Mouse (Mus musculus) MEL (cell line): ENCODE measurements around the gene Enpp7.

Experiments
- BHLHE40 ChIP-seq: IDR thresholded peaks from 2 replicates; pipeline ENCODE4 v1.6.1; 2012; ENCODE audit warnings: low read depth, mild to moderate bottlenecking, inconsistent platforms, low read length, improper control_type of control experiment, borderline replicate concordance
- CHD1 ChIP-seq: IDR thresholded peaks from 2 replicates; pipeline ENCODE4 v1.6.1; 2012; ENCODE audit warnings: low read depth, mild to moderate bottlenecking, inconsistent platforms, low read length, improper control_type of control experiment
- CHD2 ChIP-seq: IDR thresholded peaks from 2 replicates; pipeline ENCODE4 v1.6.1; 2011; ENCODE audit warnings: low read length, improper control_type of control experiment
- E2F4 ChIP-seq: IDR thresholded peaks from 2 replicates; pipeline ENCODE4 v1.6.1; 2011; ENCODE audit warnings: low read depth, low read length, improper control_type of control experiment, borderline replicate concordance
- ELF1 ChIP-seq: IDR thresholded peaks from 2 replicates; pipeline ENCODE4 v1.6.1; 2014; ENCODE audit warnings: low read depth, mild to moderate bottlenecking, inconsistent platforms, low read length, improper control_type of control experiment, moderate library complexity
- EP300 ChIP-seq, 2 experiments: IDR thresholded peaks; 2 replicates each; pipeline ENCODE4 v1.6.1; 2011; ENCODE audit warnings: improper control_type of control experiment in 2 of 2, low read length in 2 of 2, low read depth in 1 of 2, mild to moderate bottlenecking in 1 of 2
- JUND ChIP-seq: IDR thresholded peaks from 2 replicates; pipeline ENCODE4 v1.6.1; 2011; ENCODE audit warnings: low read depth, mild to moderate bottlenecking, improper control_type of control experiment, low read length
- NELFE ChIP-seq: IDR thresholded peaks from 2 replicates; pipeline ENCODE4 v1.6.1; 2011; ENCODE audit warnings: low read depth, low read length, improper control_type of control experiment
- POLR2A ChIP-seq, 2 experiments: IDR thresholded peaks; 2 replicates each; pipeline ENCODE4 v1.6.1; 2011 to 2012; ENCODE audit warnings: low read length in 2 of 2, mild to moderate bottlenecking in 2 of 2, control low read depth in 1 of 2, improper control_type of control experiment in 1 of 2, low read depth in 1 of 2, moderate library complexity in 1 of 2; ENCODE audit not compliant: control insufficient read depth in 1 of 2, insufficient read depth in 1 of 2, poor library complexity in 1 of 2
- TCF12 ChIP-seq: IDR thresholded peaks from 2 replicates; pipeline ENCODE4 v1.6.1; 2014; ENCODE audit warnings: low read depth, mild to moderate bottlenecking, inconsistent platforms, low read length, improper control_type of control experiment, moderate library complexity
- ZNF384 ChIP-seq: IDR thresholded peaks from 2 replicates; pipeline ENCODE4 v1.6.1; 2012; ENCODE audit warnings: low read depth, mild to moderate bottlenecking, inconsistent platforms, low read length, improper control_type of control experiment

- TF ChIP-seq EP300 (IDR thresholded peaks at IDR 0.05; ENCODE audit: low read depth in 1 of 2, low read length in 2 of 2) = no peak
- no peak for TF ChIP-seq BHLHE40
- TF ChIP-seq E2F4 = no peak
- TF ChIP-seq CHD1 = no peak
- no peak for TF ChIP-seq TCF12
- TF ChIP-seq ZNF384 = no peak
- no peak for TF ChIP-seq ELF1
- TF ChIP-seq JUND = no peak
- TF ChIP-seq NELFE = no peak
- no peak for TF ChIP-seq CHD2
- TF ChIP-seq POLR2A (IDR thresholded peaks at IDR 0.05; ENCODE audit: control insufficient read depth in 1 of 2, insufficient read depth in 1 of 2, low read depth in 1 of 2, low read length in 2 of 2, poor library complexity in 1 of 2) = no peak
Observed at GRCm38 (mm10) chr11:118971470-118972034, 16.4 kb upstream of the Enpp7 start.
